Mouse (Mus musculus): ENCODE results near the gene Mapk8ip1. TPM values are rescaled to one million over a fixed set of nuclear protein-coding genes. Genes with fewer than 3 reads are reported as not detected.
A peak's percentile ranks its signal among the peaks of the same experiment; 100 is the strongest.

Gene Mapk8ip1
- polyA plus RNA-seq, 1 experiment from 2014 or later, result 44.2 TPM

- no peak overlapping the region for H3K4me2 ChIP-seq (ENCODE audit: low read depth)
- peaks cover 23% of the 10 kb centered on the region for H3K4me1 ChIP-seq (ENCODE audit: control insufficient read depth, insufficient read depth, low read length)
- no peak overlapping the region for H3K27ac ChIP-seq (ENCODE audit: low read depth, low read length)
- no peak overlapping the region for H3K4me3 ChIP-seq (ENCODE audit: low read depth, low read length)
- 80% methylated on average over 11 of the region's 11 CpGs for WGBS
- ATAC-seq (ENCODE audit: insufficient read depth, low FRiP score, low TSS enrichment) (no peak), DNase-seq (ENCODE audit: low spot score) (no peak)
- no peak overlapping the region for H3K9ac ChIP-seq (ENCODE audit: low read length)
- peaks cover 9% of the 10 kb centered on the region for H3K27me3 ChIP-seq (ENCODE audit: control insufficient read depth, insufficient read depth, low read length)
- H3K9me3 ChIP-seq (ENCODE audit: control insufficient read depth, low read length), result no peaks in the 10 kb centered on the region
- no peaks in the 10 kb centered on the region for H3K36me3 ChIP-seq (ENCODE audit: control insufficient read depth, insufficient read depth, low read length)
These were observed 27.6 kb downstream of the Mapk8ip1 start for GRCm38 (mm10) chr2:92373437-92373813.

GRCm38 (mm10) chr2:92372767-92373436 lies 28.2 kb downstream of the Mapk8ip1 start:
- peaks cover 23% of the 10 kb centered on the region for H3K4me1 ChIP-seq (ENCODE audit: control insufficient read depth, insufficient read depth, low read length)
- no peak for ATAC-seq (ENCODE audit: insufficient read depth, low FRiP score, low TSS enrichment)
- H3K27ac ChIP-seq (ENCODE audit: low read depth, low read length), result no peak overlapping the region
- no peak for DNase-seq (ENCODE audit: low spot score)
- H3K27me3 ChIP-seq (ENCODE audit: control insufficient read depth, insufficient read depth, low read length), result peaks cover 9% of the 10 kb centered on the region
- no peak overlapping the region for H3K9ac ChIP-seq (ENCODE audit: low read length)
- no peaks in the 10 kb centered on the region for H3K36me3 ChIP-seq (ENCODE audit: control insufficient read depth, insufficient read depth, low read length)
- H3K4me2 ChIP-seq (ENCODE audit: low read depth), result no peak overlapping the region
- no peak overlapping the region for H3K4me3 ChIP-seq (ENCODE audit: low read depth, low read length)
- 37% methylated on average over 9 of the region's 9 CpGs for WGBS
- H3K9me3 ChIP-seq (ENCODE audit: control insufficient read depth, low read length), result no peaks in the 10 kb centered on the region

- no peak overlapping the region for H3K27ac ChIP-seq (ENCODE audit: low read depth, low read length)
- WGBS, result 14% methylated on average over 10 of the region's 10 CpGs
- H3K27me3 ChIP-seq (ENCODE audit: control insufficient read depth, insufficient read depth, low read length), result peaks cover 9% of the 10 kb centered on the region
- no peaks in the 10 kb centered on the region for H3K36me3 ChIP-seq (ENCODE audit: control insufficient read depth, insufficient read depth, low read length)
- H3K4me3 ChIP-seq (ENCODE audit: low read depth, low read length), result no peak overlapping the region
- ATAC-seq (ENCODE audit: insufficient read depth, low FRiP score, low TSS enrichment), result no peak
- H3K9me3 ChIP-seq (ENCODE audit: control insufficient read depth, low read length), result no peaks in the 10 kb centered on the region
- H3K9ac ChIP-seq (ENCODE audit: low read length), result no peak overlapping the region
- peak; percentile 46 for DNase-seq (ENCODE audit: low spot score)
- no peak overlapping the region for H3K4me2 ChIP-seq (ENCODE audit: low read depth)
- H3K4me1 ChIP-seq (ENCODE audit: control insufficient read depth, insufficient read depth, low read length), result peaks cover 23% of the 10 kb centered on the region
These were observed 28.9 kb downstream of the Mapk8ip1 start for GRCm38 (mm10) chr2:92371971-92372690.

- no peak for ATAC-seq (ENCODE audit: insufficient read depth, low FRiP score, low TSS enrichment)
- no peak overlapping the region for H3K27ac ChIP-seq (ENCODE audit: low read depth, low read length)
- H3K9me3 ChIP-seq (ENCODE audit: control insufficient read depth, low read length), result no peaks in the 10 kb centered on the region
- H3K4me3 ChIP-seq (ENCODE audit: low read depth, low read length), result peak overlapping the region; percentile 32
- H3K27me3 ChIP-seq (ENCODE audit: control insufficient read depth, insufficient read depth, low read length), result peaks cover 9% of the 10 kb centered on the region
- peak; percentile 65 for DNase-seq (ENCODE audit: low spot score)
- WGBS, result 3% methylated on average over 43 of the region's 45 CpGs
- H3K4me1 ChIP-seq (ENCODE audit: control insufficient read depth, insufficient read depth, low read length), result peaks cover 19% of the 10 kb centered on the region
- H3K36me3 ChIP-seq (ENCODE audit: control insufficient read depth, insufficient read depth, low read length), result no peaks in the 10 kb centered on the region
- peak overlapping the region; percentile 51 for H3K9ac ChIP-seq (ENCODE audit: low read length)
- H3K4me2 ChIP-seq (ENCODE audit: low read depth), result peak overlapping the region; percentile 60
These were observed 29.9 kb downstream of the Mapk8ip1 start for GRCm38 (mm10) chr2:92370821-92371805.

DNA sequence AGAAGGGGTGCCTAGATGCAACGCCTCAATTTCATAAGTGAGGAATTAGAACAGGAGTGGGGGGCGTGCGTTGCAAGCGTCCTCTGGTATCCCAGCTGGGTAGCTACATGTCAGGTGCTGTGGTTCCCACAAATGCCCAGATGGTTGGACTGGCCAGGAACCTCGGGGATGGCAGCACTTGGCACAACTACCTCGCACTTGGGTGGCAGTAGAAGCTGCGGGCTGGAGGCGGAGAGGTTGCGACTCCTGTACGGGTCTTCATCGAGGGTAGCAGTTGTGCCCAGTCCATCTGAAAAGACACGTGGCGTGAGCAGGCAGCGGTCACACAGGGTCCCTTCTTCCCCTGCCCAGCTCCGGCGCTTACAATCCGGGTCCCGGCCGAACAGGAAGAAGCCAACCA lies 30.7 kb downstream of the Mapk8ip1 start:
- H3K4me1 ChIP-seq (ENCODE audit: control insufficient read depth, insufficient read depth, low read length), result peaks cover 16% of the 10 kb centered on the region
- DNase-seq (ENCODE audit: low spot score), result no peak
- WGBS, result 15% methylated on average over 19 of the region's 19 CpGs
- no peaks in the 10 kb centered on the region for H3K36me3 ChIP-seq (ENCODE audit: control insufficient read depth, insufficient read depth, low read length)
- H3K9ac ChIP-seq (ENCODE audit: low read length), result peak overlapping the region; percentile 51
- peak overlapping the region; percentile 32 for H3K4me3 ChIP-seq (ENCODE audit: low read depth, low read length)
- H3K27me3 ChIP-seq (ENCODE audit: control insufficient read depth, insufficient read depth, low read length), result peaks cover 9% of the 10 kb centered on the region
- H3K9me3 ChIP-seq (ENCODE audit: control insufficient read depth, low read length), result no peaks in the 10 kb centered on the region
- H3K27ac ChIP-seq (ENCODE audit: low read depth, low read length), result no peak overlapping the region
- peak overlapping the region; percentile 60 for H3K4me2 ChIP-seq (ENCODE audit: low read depth)
- ATAC-seq (ENCODE audit: insufficient read depth, low FRiP score, low TSS enrichment), result no peak

DNA sequence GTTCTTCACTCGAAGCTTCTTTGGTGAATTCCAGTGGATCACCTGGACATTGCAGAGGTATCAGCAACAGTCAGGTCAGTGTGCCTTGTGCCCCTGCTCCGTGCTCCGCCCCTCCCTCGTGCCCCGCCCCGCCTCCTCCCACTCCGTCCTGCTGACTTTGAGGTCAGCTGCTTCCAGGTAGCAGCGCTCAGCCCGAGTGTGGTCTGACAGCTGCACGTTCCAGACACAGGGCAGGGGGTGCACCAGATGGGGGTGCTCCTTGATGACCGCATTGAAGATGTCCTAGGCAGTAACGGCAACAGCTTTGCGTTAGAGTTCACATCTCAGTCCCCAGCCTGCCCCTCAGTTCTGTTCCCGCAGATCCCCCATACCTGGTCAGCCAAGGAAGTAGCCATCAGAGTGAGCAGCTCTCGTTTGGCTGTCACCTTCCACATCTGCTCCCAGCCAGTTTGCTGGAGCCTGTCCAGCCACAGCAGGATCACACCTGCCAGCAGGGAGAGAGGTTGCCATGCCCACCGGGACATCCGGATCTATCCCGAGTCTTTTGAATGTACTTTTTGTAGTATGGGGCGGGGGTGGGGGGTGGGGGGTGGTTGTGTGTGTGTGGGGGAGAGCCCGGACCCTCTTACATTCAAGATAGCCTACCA lies 33.6 kb downstream of the Mapk8ip1 start:
- H3K4me1 ChIP-seq (ENCODE audit: control insufficient read depth, insufficient read depth, low read length), result peaks cover 16% of the 10 kb centered on the region
- H3K36me3 ChIP-seq (ENCODE audit: control insufficient read depth, insufficient read depth, low read length), result 0 out of 2 replicates have a peak, but pooled peaks cover 2% of the 10 kb centered on the region
- DNase-seq (ENCODE audit: low spot score) (no peak), ATAC-seq (ENCODE audit: insufficient read depth, low FRiP score, low TSS enrichment) (no peak)
- H3K9ac ChIP-seq (ENCODE audit: low read length), result no peak overlapping the region
- H3K27me3 ChIP-seq (ENCODE audit: control insufficient read depth, insufficient read depth, low read length), result peaks cover 9% of the 10 kb centered on the region
- H3K27ac ChIP-seq (ENCODE audit: low read depth, low read length), result no peak overlapping the region
- H3K4me2 ChIP-seq (ENCODE audit: low read depth), result no peak overlapping the region
- 41% methylated on average over 20 of the region's 20 CpGs for WGBS
- no peaks in the 10 kb centered on the region for H3K9me3 ChIP-seq (ENCODE audit: control insufficient read depth, low read length)
- no peak overlapping the region for H3K4me3 ChIP-seq (ENCODE audit: low read depth, low read length)

GRCm38 (mm10) chr2:92365568-92365967 lies 35.5 kb downstream of the Mapk8ip1 start:
- DNase-seq (ENCODE audit: low spot score), result no peak
- Histone ChIP-seq H3K36me3 (ENCODE audit: control insufficient read depth, insufficient read depth, low read length) (0 out of 2 replicates have a peak, but pooled peaks cover 2% of the 10 kb centered on the region), H3K4me1 (ENCODE audit: control insufficient read depth, insufficient read depth, low read length) (no peaks in the 10 kb centered on the region; the same call in 1 of the 2 replicates), H3K4me3 (ENCODE audit: low read depth, low read length) (no peak overlapping the region), H3K27me3 (ENCODE audit: control insufficient read depth, insufficient read depth, low read length) (peaks cover 4% of the 10 kb centered on the region), H3K4me2 (ENCODE audit: low read depth) (no peak overlapping the region), H3K9me3 (ENCODE audit: control insufficient read depth, low read length) (no peaks in the 10 kb centered on the region), H3K9ac (ENCODE audit: low read length) (no peak overlapping the region), H3K27ac (ENCODE audit: low read depth, low read length) (no peak overlapping the region)
- 96% methylated on average over 10 of the region's 10 CpGs for WGBS
- ATAC-seq (ENCODE audit: insufficient read depth, low FRiP score, low TSS enrichment), result no peak

GRCm38 (mm10) chr2:92364086-92364485 lies 37.0 kb downstream of the Mapk8ip1 start:
- ATAC-seq (ENCODE audit: insufficient read depth, low FRiP score, low TSS enrichment), result no peak
- Histone ChIP-seq H3K4me3 (ENCODE audit: low read depth, low read length) (no peak overlapping the region), H3K27me3 (ENCODE audit: control insufficient read depth, insufficient read depth, low read length) (no peaks in the 10 kb centered on the region), H3K9me3 (ENCODE audit: control insufficient read depth, low read length) (no peaks in the 10 kb centered on the region), H3K27ac (ENCODE audit: low read depth, low read length) (no peak overlapping the region), H3K9ac (ENCODE audit: low read length) (no peak overlapping the region), H3K36me3 (ENCODE audit: control insufficient read depth, insufficient read depth, low read length) (0 out of 2 replicates have a peak, but pooled peaks cover 6% of the 10 kb centered on the region), H3K4me2 (ENCODE audit: low read depth) (no peak overlapping the region), H3K4me1 (ENCODE audit: control insufficient read depth, insufficient read depth, low read length) (no peaks in the 10 kb centered on the region)
- no peak for DNase-seq (ENCODE audit: low spot score)
- 88% methylated on average over 4 of the region's 4 CpGs for WGBS

All from neural tube, embryonic 11.5 days (tissue).